19 mouse cellular contexts compared by ENCODE assay signal in genomic region chr15:62784456-62785139, GRCm38 (mm10).
"Had no signal": no experiment of that assay in that cellular context is flagged by ENCODE, and none has a peak within 500 bp of the region (broad histone marks: within the 10 kb centered on the region; RNA-seq: fewer than 3 reads in every experiment).

No protein-coding gene starts in this region.

- H3K9me3 ChIP-seq: midbrain, embryonic 10.5 days; midbrain, embryonic 12.5 days; neural tube, embryonic 13.5 days; neural tube, embryonic 15.5 days had no signal

- DNase-seq: lung, adult 18-20 months; lung, embryonic 14.5 days; lung, postnatal 10 days; lung, postnatal 4 days; midbrain, embryonic 14.5 days; retina, postnatal 1 day; right cerebral cortex, adult 18-20 months; right cerebral cortex, postnatal 25 days; right cerebral cortex, postnatal 4 days; spleen, adult 18-20 months; thymus, adult 18-20 months; thymus, postnatal 14 days; thymus, postnatal 36 days had no signal

- ATAC-seq: midbrain, embryonic 16.5 days had no signal

- H3K4me1 ChIP-seq: midbrain, embryonic 10.5 days; midbrain, embryonic 12.5 days; neural tube, embryonic 13.5 days; neural tube, embryonic 15.5 days had no signal

- H3K9ac ChIP-seq: lung, embryonic 14.5 days; midbrain, embryonic 12.5 days; neural tube, embryonic 13.5 days; neural tube, embryonic 15.5 days had no signal

- H3K36me3 ChIP-seq: midbrain, embryonic 10.5 days; midbrain, embryonic 12.5 days; neural tube, embryonic 13.5 days; neural tube, embryonic 15.5 days had no signal

- H3K4me2 ChIP-seq: lung, embryonic 14.5 days; midbrain, embryonic 12.5 days; neural tube, embryonic 13.5 days; neural tube, embryonic 15.5 days had no signal

- H3K4me3 ChIP-seq: midbrain, embryonic 10.5 days; midbrain, embryonic 12.5 days; myocyte; neural tube, embryonic 13.5 days; neural tube, embryonic 15.5 days had no signal

- H3K27ac ChIP-seq: midbrain, embryonic 10.5 days; midbrain, embryonic 12.5 days; neural tube, embryonic 13.5 days; neural tube, embryonic 15.5 days had no signal

- H3K27me3 ChIP-seq: midbrain, embryonic 12.5 days; neural tube, embryonic 13.5 days; neural tube, embryonic 15.5 days had no signal
